Mouse (Mus musculus): ENCODE results near the gene Rps2.
A peak's percentile ranks its signal among the peaks of the same experiment; 100 is the strongest.
"Not testable (repeated sequence)": the region's sequence is repeated elsewhere in the genome, so short reads cannot be mapped to it uniquely, and the experiment has no call there.

The Rps2 gene

DNA sequence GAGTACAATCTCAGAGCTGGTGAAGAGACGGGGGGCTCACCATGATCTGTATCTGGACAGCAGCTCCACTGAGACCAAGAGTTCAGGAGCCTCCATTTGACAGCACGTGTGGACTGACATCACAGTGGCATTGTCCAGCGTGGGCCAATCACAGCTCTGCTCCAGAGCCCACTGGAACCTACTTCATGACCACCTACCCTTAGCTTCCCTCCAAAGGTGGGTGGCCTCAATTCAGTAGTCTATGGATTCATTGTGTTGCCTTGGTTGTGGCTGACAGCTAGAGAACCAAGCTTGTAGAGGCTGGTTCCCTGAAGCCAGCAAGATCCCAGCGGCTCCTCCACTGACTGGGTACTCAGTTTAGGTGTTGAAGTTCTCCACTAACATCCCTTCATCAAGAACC, at the start of gene Rps2, which contains the start of gene Rnf151:
Gene Rps2, plus strand, starts transcription at position 174 of the 400 bp plus-strand sequence.
Gene Rnf151, minus strand, starts transcription at position 121 of the 400 bp plus-strand sequence.
- DNase-seq (ENCODE audit: low spot score in 2 of 2), result no peak

DNA sequence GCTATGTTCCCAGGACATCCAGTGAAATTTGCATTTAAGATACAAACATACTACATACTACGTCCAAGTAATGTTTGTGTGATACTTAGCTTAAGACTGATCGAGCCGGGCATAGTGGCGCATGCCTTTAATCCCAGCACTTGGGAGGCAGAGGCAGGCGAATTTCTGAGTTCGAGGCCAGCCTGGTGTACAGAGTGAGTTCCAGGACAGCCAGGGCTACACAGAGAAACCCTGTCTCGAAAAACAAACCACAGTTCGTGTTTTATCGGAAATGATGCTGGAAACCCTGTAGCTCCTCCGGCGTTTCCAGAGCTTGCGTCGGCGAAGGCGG, 48.7 kb upstream of the Rps2 start:
- DNase-seq (ENCODE audit: low spot score in 2 of 2), result not testable (repeated sequence)

DNA sequence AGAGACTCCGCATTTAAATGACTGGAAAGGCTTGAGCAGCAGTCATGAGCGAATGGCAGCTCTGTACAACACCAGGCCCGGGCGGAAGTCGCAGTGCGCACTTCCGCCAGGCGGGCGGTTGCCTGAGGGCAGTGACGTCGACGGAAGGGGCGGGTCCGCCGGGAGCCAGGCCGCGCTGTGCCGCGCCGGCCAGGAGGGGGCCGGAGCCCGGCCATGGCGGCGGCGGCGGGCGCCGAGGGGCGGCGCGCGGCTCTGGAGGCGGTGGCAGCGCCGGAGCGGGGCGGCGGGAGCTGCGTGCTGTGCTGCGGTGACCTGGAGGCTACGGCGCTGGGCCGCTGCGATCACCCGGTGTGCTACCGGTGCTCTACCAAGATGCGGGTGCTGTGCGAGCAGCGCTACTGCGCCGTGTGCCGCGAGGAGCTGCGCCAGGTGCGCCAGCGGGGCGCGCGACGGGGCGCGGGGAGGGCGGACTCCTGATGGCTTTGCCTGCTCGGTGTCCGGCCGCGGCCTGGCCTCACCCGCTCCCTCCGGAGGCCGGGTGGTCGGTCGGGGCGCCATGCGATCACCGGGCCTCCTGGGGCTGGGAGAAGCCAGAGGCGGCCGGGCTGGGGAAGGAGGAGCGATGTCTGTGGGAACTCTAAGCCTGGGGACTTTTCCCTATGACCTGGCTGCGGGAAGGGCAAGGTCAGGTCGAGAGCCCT, 48.2 kb upstream of the Rps2 start, which contains the start of gene Zfp598:
Gene Zfp598, plus strand, starts transcription at position 143 of the 701 bp plus-strand sequence.
- peak; percentile 92 to 94 for DNase-seq (ENCODE audit: low spot score in 2 of 2)

DNA sequence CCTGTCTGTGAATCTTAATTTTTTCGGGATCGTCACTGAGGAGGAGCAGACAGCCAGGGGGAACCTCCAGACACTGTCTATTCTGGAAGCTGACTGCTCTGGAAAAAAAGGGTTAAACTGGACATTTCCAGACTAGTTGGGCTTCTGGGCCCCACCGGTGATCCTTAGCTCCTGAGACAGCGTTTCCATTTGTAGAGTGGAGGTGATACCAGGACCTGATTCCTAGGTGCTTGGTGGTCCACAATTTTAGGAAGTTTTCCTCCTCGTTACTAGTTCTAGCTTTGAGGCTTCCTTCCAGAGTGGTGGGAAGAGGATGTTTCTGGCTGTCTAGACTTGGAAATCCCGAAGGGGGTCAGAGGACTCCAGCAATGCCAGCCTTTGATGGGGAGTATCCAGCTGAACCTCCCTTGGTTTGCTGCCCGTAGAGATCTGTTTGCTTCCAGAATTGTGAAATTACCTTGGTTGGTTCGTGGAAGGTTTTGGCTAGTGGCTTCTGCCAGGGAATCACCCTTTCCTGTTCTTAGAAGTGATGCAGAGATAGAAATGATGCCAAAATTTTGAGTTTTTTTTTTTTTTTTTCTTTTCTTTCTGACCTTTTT, 47.6 kb upstream of the Rps2 start:
- no peak for DNase-seq (ENCODE audit: low spot score in 2 of 2)

DNA sequence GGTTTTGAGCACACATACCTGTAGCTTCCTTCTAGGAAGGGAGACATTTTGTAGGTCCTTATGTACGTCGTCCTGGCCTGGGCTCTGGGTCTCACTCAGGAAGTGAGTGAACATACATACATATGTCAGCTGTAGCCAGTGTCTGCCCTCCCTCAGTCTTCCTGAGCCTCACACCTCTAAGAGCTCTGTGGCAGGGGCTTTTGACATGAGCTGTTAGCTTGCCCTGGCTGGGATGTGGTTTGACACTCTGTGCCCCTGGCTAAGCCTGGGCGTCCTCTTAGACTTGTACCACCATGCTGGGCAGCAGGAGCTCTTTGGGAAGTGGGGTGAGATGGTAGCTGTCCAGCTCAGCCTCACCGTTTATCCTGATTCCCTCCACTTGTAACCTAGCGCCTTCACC, 46.6 kb upstream of the Rps2 start:
- no peak for DNase-seq (ENCODE audit: low spot score in 2 of 2)

DNA sequence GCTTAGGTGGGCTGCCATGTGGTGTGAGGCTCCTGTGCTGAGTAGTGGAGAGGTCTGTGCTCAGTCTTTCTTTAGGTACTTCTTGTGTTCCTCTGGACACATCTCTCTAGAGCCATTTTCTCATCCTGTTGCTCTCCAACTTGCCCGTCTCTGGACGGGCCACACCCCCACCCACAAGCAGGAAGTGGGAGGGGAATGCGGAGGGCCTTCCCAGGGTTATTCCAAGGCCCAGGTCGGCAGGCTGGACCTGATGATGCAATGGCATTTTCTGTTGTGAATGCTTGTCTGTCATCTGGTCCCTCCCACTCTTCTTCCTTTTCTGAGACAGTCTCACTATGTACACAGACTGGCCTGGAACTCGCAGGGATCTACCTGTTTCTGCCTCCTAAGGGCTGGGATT, 45.8 kb upstream of the Rps2 start:
- DNase-seq (ENCODE audit: low spot score in 2 of 2), result peak in 1 of 2 experiments; percentile 50

DNA sequence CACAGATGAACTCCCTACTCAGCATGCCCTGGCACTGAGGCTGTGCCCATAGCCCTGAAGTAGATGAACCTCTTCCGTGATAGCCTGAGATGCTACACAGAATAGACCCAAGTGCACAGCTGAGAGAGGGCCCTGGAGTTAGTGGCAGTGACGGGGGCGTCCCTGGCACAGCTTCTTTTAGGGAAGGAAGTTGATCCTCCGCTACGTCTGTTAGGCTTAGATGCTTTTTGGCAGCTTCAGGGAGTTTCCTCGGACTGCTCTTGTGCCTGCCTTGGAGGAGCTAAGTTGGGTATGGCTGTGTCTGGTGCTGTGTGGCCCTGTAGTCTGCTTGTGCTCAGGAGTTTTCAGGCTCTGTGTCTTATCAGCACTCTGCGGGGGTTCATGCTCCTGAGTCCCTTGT, 43.6 kb upstream of the Rps2 start:
- DNase-seq (ENCODE audit: low spot score in 2 of 2), result no peak

DNA sequence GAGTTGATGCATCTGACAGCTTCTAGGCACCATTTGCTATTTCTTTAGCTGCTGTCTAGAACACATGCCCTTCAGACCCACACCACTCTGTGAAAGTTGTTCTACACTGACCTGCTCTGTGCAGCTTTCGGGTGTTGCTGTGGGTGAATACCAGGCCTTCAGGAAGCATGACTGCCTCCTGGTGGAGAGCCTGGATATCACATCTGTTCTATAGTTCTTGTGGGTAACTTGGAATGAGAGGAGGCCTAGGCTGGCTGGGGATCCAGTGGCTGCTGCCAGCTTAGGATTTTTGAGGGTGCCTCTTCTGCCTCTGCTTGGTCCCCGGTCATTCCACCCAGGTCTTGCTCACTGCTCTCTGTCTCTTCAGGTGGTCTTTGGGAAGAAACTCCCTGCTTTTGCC, 41.7 kb upstream of the Rps2 start:
- DNase-seq (ENCODE audit: low spot score in 2 of 2), result peak; percentile 53 to 59

DNA sequence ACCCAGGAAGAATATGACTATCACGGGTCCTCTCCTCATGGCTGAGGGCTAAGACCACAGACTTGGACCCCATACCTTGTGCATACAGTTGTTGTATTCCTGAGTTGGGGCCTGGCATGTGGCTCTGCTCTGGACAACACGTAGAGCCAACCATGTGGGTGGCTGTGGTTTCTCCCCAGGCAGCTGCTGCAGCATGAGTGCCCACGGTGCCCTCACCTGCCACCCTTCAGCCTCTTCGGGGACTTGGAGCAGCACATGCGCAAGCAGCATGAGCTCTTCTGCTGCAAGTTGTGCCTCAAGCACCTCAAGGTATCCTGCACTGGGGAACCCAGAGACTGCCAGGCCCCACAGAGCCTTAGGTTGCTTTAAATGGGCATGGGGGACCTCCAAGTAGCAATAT, 41.0 kb upstream of the Rps2 start:
- no peak for DNase-seq (ENCODE audit: low spot score in 2 of 2)

DNA sequence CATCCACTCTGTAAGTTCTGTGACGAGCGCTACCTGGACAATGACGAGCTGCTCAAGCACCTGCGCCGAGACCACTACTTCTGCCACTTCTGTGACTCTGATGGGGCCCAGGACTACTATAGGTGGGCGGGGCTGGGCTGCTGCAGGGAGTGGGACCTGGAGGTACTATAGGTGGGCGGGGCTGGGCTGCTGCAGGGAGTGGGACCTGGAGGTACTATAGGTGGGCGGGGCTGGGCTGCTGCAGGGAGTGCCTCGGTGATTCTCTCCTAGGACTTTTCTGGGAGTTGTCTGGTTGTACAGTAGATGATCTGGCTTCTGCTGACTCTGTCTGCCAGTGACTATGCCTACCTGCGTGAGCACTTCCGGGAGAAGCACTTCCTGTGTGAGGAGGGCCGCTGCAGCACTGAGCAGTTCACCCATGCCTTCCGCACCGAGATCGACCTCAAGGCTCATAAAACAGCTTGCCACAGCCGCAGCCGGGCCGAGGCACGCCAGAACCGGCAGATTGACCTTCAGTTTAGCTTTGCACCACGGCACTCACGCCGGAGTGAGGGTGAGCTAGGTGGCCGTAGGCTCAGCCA, 40.3 kb upstream of the Rps2 start:
- no peak for DNase-seq (ENCODE audit: low spot score in 2 of 2)

DNA sequence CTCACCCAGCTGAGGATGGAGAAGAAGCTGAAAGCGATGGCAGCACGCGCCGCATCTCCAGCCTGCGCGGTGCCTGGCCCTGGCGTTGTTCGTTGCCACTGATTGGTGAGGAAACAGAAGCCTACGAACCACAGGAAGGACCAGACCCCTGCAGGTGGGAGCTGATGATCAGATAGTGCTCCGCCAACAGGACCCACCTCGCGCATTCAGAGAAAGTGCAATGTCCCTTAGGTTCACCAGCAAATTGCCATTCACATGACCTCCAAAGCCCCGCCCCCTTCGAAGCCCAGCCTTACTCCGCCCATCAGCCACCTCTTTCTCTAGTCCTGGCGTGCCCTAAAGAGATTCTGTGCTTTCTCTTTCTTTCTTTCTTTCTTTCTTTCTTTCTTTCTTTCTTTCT, 31.4 kb upstream of the Rps2 start:
- no peak for DNase-seq (ENCODE audit: low spot score in 2 of 2)

DNA sequence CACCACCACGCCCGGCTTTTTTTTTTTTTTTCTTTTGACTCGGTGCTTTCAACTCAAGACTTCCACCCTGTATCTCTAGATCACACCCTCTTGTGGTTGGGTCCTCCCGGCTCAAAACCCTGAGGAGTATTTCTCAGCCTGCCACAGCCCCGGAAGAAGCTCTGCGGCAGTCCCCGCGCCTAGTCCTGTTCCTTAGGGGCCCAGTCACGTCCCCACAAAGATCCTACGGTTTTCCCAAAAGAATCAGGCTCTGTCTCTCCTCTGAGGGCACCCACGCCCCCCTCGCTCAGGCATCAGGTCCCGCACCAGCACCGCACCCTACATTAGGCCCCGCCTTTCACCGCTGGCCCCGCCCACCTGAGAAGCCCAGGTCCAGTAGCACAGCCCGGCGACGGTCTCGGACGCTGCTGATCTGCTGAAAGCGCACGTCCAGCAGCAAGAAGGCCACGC, 30.7 kb upstream of the Rps2 start:
- peak in 1 of 2 experiments; percentile 62 for DNase-seq (ENCODE audit: low spot score in 2 of 2)

DNA sequence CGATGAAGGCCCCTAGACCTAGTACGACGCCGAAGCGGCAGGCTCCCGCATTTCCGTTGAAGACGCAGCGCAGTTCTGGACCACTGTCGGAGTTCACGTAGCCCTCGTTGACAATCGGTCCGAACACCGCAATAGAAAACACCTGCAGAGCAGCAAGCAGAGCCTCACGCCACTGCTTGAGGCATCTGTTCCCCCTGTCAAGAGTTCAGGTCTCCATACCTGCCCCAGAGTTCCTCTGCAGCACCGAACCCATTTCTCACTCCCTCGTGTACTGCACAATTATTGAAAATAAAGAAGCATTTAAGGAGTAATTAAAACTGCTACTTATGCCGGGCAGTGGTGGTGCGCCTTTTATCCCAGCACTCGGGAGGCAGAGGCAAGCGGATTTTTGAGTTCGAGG, 30.3 kb upstream of the Rps2 start:
- no peak for DNase-seq (ENCODE audit: low spot score in 2 of 2)

DNA sequence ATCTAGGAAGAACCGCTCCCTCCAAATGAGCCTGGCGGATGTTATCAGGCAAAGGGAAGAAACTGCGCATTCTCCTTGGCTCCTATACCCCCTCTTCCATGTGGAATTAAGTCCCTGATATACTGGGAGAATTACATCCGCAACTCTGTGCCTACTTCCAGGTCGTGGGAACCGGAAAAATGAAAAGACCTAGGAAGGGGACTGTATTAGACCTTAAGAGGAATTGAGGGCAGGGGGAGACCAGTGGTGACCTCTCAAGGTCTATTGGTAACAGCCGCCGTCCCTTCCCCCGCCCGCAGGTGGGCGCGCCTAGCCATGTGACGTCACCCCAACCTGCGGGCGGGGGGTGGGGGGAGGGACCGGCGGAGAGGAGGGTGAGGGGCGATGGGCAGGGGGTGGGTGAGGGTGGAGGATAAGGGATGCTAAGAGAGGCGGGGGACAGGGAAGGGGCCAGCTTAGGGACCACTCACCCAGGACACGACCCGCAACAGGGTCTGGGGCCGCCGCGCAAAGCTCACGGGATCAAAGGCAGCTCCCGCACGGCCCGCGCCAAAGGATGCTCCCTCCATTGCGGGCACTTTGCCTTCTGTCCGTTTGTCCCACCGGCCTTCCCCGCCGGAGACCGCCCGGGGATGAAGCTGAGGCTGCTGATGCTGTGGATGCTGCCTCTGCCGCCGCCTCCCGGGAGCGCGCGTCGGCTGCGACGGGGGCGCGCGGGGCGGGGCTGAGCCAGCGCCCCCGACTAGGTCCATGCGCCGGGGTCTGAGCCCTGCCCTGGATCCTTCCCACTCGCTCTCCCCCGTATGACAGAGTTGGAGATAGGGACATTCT, 28.4 kb upstream of the Rps2 start, which contains the start of gene Syngr3:
Gene Syngr3, minus strand, starts transcription at position 705 of the 831 bp plus-strand sequence.
- no peak for DNase-seq (ENCODE audit: low spot score in 2 of 2)

DNA sequence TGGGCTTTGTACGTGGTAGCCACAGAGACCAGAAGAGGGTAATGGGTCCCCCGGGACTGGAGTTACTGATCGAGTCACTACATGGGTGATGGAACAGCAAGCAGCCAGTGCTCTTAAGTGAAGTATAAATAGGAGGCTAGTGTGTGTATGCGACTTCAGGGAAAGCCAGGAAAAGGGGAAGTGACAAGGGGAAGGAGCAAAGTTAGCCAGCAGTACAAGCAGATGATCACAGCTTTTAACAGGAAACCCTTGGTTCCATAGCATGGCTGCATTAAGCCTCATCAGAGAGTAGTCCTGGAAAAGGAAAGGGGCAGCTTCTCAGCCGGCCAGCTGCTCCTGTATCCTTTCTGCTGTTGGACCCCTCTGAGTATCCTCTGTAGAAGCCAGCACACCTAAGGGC, 25.5 kb upstream of the Rps2 start:
- DNase-seq (ENCODE audit: low spot score in 2 of 2), result no peak

DNA sequence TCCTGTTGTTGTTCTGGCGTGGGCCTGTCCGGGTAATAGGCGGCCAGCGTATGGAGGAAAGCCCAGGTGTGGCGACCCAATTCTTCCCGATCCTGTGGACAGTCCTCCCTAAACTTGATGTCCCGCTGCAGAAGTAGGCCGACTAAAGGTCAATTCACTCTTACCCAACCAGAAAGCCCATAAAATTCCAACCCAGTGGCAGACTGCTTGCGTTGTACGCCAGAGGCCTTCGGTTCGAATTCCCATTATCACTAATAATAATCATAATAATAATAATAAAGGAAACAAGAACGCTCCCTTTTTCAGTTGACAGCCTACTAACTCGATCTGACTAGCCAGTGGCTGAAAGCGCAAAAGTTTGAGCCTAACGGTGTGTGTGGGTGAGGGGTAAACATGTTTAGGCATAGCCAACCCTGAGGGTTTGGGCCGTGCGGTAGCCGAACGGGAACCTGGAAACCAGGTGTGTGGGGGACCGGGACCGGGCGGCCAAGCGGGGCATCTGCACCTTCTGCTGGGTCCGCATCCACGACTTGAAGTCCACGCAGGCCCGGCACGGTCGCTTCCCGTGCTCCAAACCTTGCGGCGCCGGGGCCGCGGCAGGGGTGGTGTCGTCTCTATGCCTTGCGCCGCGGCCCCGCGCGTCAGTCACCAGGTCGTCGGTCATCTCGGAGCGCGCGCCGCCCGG, 22.4 kb upstream of the Rps2 start:
- peak in 1 of 2 experiments; percentile 27 for DNase-seq (ENCODE audit: low spot score in 2 of 2)

DNA sequence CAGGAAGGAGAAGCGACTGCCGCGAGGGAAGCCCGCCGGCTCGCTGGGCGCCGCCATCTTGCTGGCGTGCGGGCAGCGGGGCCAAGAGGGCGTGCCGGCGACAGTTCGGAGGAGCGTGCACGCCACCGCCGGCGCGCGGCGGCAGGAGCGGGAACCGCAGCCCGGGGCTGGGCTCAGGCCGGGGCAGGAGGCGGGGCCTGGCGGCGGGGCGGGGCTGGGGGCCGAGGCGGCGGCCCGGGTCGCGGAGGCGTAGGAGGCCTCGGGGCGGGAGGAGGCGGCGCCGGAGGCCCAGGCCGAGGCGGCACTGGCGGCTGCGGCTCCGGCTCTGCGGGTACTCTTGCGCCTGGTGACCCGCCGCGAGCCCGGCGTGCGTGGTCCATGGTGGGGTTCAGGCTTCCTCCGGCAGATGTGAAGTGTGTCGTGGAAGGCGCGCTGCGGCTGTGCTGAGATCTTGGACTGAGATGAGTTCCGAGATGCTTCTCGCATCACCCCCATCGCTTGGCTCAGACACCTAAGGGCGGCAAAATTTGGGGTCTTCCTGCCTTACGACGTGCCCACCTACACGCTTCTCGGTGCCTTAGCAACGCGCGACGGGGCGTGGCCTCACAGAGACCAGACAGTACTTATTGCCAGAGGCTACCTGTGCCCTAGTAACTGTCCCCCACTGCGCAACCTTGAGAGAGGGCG, 21.8 kb upstream of the Rps2 start, which contains the start of the genes Gfer and Noxo1:
Gene Gfer, minus strand, starts transcription at position 146 of the 687 bp plus-strand sequence.
Gene Noxo1, plus strand, starts transcription at position 224 of the 687 bp plus-strand sequence.
- peak; percentile 83 to 89 for DNase-seq (ENCODE audit: low spot score in 2 of 2)

DNA sequence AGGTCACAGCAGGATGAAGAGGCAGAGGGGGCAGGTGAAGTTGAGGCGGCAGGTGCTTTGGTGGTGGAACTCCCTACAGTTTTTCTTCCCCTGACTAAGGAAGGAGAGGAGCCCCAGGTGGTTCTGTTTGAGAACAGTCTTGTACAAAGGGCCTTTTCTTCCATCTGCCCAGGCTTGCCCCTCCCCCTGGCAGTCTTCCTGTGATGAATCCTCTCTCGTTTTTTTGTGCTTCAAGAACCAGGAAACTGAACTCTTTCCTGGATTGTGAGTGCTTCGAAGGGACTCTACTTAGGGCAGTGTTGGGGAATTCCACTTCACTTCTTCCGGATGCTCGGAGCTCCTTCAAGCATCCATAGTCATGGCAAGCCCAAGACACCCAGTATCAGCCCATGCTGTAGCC, 19.9 kb upstream of the Rps2 start:
- DNase-seq (ENCODE audit: low spot score in 2 of 2), result no peak

DNA sequence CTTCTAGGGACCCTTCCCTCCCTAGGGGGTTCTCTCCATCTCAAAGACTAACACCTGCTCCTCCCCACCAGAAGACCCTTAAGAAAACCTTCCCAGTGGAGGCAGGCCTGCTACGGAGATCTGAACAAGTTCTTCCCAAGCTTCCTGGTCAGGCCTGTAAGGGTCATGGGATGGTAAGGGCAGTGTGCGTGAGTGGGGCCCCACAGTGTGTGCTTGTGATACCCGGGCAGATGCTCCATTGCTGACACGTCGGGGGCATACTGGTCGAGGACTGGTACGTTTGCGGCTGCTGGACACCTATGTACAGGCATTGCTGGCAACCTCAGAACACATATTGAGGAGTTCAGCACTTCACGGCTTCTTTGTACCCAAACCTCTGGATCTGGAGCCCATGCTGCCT, 19.2 kb upstream of the Rps2 start:
- DNase-seq (ENCODE audit: low spot score in 2 of 2), result no peak

DNA sequence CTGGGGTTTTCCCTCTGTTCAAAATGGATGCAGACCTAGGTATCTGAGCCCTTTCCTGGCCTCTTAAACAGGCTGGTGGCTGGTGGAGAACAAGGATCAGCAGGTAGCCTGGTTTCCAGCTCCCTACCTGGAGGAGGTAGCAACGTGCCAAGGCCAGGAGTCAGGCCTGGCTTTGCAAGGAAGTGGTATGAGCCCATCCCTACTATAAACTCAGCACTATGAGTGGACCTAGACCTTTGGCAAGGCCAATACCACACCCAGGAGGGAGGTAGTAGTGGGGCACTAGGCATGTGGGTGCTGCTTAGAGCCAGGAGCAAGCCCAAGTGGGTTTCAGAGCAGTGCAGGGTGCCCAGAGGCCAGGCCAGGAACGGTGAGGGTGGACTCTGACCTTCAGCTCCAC, 18.4 kb upstream of the Rps2 start:
- no peak for DNase-seq (ENCODE audit: low spot score in 2 of 2)

DNA sequence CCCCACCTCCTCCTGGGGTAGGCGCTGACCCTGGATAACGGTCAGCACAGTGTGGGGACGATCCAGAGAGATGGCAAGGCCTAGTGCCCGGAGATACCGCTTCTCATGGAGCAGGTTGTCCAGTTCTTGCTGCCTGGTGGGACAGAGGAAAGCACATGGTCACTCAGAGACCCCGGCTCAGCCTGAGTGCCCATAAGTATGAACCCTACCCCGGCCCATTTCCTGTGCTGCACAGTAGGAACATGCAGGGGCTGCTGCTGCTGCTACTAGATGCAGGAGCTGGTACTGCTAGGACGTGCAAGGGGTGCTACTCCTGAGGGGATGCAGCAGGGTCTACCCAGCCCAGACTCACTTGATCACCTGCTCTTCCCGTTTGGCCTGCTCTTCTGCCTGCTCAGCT, 16.7 kb upstream of the Rps2 start:
- DNase-seq (ENCODE audit: low spot score in 2 of 2), result no peak

All from urinary bladder, postnatal 36 days (tissue).